Mouse (Mus musculus): ENCODE measurements around the gene Cox15.

Cox15 gene

DNA sequence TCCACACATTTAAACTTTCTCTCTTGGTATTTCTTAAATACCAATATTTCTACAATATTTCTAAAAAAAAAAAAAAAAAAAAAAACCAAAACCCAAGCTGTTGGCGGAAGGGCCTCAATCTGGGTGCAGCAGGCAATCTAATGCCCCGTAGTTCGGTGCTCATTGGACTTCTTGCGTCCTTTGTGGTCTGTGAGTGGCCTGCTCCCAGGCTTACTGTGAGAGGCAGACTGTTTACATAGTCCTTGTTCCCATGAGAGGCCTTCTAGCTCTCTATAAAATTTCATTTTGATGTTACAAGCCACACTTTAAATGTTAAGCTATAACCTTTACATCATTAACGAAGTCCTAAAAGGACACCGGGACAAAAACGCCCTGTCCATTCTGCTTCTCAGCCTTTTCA is 44.6 kb downstream of the Cox15 start:
- in situ Hi-C loops (cut with MboI, MseI), result no loop called here

GRCm38 (mm10) chr19:43704787-43705497 is 47.9 kb downstream of the Cox15 start:
- in situ Hi-C loops (cut with MboI, MseI), result no loop called here

- in situ Hi-C loops (cut with MboI, MseI), result no loop called here
These were observed 48.6 kb downstream of the Cox15 start for GRCm38 (mm10) chr19:43704211-43704610.

GRCm38 (mm10) chr19:43699763-43700155 is 53.0 kb downstream of the Cox15 start:
- in situ Hi-C loops (cut with MboI, MseI), result loop anchor here (25.0 kb wide), 1 partner anchor 1187 kb away; the partner anchor contains the start of gene R3hcc1l

DNA sequence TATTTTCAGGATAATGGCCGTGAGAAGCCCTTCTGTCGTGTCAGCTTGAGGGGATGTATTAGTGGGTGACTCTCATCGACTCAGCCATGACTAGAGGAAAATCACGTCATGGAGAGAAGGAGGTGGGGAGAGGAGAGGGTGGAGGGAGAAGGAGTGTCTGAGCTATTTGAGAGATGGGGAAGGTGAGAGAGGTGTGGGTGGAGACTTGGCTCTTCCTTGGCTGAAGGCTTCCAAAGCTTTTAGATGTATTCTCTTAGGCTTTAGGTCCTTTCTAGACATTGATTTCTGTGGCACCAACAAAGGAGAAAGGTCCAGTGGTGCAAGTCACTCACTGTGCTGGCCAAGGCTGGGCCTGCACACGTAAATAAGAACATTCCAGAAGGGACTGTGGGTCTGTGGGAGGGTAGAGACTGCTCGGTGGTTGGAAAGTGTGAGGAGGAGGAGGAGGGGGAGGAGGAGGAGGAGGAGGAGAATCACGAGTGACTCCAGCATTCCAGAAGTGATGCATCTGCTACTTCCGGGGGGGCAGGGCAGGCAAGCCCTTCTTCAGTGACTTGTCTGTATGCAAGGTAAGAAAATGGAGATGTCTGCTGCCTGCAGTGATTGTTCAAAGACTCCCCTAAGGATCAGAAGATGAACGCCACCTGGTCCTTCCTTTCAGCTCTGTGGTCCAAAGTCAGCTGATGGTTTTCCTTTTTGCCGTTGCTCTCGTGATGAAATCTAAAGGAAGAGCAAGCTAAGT is 53.6 kb downstream of the Cox15 start:
- in situ Hi-C loops (cut with MboI, MseI), result loop anchor here (25.0 kb wide), 1 partner anchor 1187 kb away; the partner anchor contains the start of gene R3hcc1l

- in situ Hi-C loops (cut with MboI, MseI), result loop anchor here (25.0 kb wide), 1 partner anchor 1186 kb away; the partner anchor contains the start of gene R3hcc1l
These were observed 55.0 kb downstream of the Cox15 start for GRCm38 (mm10) chr19:43697666-43698370.

- in situ Hi-C loops (cut with MboI, MseI), result loop anchor here (25.0 kb wide), 1 partner anchor 1183 kb away; the partner anchor contains the start of gene R3hcc1l
These were observed 57.3 kb downstream of the Cox15 start for GRCm38 (mm10) chr19:43695514-43695964.

DNA sequence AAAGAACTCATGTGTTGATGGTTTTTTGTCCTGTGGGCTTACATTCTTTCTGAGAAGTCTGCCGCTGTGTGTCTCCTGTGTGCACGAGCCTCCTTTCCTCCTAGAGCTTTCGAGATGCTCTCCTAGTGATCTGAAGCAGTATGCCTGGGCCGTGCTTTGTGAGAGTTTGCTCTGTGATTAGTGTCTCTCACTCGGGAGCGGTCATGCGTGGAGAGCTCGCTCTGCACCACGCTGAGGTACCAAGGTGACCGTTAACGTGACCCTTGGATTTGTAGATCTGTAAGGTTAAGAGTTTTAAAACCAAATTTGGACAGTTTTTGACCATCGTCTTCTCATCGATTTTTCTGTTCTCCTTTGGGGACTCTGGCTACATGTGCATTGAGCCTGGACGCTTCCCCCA is 60.0 kb downstream of the Cox15 start:
- in situ Hi-C loops (cut with MboI, MseI), result loop anchor here (25.0 kb wide), 1 partner anchor 1181 kb away; the partner anchor contains the start of gene R3hcc1l

DNA sequence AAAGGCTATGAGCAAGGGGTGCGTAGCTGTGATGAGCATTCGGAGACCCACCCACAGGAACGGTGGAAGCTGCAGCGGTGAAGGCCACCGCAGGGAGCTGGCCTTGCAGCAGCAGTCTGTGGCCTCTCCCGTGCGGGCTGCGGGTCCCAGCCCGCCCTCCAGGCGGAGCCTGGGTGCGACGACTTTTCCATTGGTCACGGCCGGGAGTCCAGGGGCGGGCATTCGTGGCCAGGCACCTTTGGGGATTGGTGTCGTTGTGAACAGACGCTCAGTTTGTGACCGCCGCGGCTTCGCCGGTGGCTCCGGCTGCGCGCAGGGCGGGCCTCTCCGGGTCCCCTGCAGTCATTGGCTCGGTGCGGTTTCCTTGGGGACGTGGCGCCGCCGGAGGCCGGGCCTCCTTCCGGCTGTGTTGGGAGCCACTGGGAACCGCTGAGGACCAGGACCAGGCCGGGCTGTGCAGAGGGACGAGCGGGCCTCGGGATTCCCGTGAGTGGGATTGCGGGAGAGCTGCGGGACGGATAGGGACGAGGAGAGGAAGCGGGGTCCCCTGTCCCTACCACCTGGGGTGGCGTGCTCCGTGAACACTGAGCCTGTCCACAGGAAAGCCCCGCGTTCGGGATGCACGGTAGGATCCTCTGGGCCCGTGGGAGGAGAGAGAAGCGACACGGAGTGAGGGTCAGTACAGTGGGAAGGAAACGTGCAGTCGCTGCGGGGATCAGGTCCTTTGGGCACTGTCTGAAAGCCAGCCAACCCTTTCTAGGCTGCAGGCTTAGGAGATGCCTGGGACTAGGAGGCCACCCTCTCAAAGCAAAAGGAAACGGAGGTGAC is 63.2 kb downstream of the Cox15 start, which contains the start of gene Entpd7:
Gene Entpd7 (plus strand): TSS at position 254 of the 828 bp plus-strand sequence.
- in situ Hi-C loops (cut with MboI, MseI), result loop anchor here (25.0 kb wide), 1 partner anchor 1177 kb away; the partner anchor contains the start of gene R3hcc1l

Data from regulatory T cell (primary cell).